Mouse (Mus musculus): ENCODE data around the gene Nod2. TPM values are rescaled to one million over a fixed set of nuclear protein-coding genes. Genes with fewer than 3 reads are reported as not detected.

The Nod2 gene
- polyA plus RNA-seq, 2 experiments from 2014 or later, result 0.83 to 2.4 TPM

DNA sequence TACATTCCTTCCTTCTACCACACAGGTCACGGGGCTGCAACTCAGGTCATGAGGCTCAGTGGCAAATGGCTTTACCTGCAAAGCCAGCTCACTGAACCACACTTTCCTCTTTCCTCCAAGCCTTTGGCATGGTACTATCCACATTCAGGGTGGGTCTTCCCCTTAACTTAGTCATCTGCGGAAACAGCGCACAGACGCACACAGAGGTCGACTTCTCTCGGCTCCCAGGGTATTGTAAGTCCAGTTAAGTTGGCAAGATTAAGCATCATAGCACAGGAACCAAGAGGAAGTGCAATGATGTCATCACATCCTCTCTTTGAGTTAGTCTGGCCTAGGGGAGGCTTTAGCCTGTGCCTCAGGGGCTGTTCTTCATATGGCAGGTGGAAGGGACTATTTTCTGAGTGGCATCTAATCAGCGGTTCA is 13.8 kb upstream of the Nod2 start:
- peak; percentile 50 for ATAC-seq

DNA sequence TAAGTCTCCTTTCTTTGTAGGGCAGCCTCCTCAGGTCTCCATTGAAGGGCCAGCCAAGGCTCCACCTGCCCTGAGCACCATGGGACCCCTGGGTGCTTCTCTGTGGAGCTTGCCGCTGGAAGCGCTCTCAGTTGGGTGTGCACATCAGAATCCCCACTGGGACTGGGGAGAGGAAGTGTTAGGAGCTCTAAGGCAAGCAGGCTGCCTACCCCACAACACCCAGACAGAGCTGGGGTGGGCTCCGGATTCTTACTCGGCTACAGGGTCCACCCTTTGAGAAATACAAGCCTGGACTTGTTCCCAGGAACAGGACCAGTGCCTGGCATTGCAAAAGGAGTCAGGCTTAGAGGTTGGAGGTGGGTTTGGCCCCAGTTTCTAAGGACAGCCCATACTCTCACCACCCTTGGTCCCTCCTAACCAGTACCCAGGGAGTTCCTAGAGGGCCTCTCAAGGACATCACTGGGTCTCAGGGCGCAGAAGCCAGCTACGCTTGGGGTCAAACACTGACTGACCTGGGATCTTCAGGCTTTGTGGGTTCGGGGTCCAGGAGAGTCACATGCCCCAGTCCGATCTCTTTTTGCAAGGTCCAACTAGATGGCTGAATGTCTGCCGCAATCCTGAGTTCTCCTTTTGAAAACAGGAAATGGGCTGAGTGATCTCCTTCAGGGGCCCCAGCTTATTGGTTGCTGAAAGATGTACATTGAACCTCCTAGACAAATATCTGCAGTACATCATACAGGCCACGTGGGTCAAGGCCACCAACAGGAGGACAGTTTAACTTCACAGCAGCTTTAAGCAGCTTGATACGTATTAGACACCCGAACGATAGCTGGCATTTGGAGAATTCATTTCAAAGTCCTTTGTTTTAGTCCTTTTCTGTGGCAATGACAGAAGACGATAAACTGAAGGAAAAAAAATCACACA is 11.4 kb upstream of the Nod2 start, which contains the start of gene Snx20:
Gene Snx20 (minus strand): TSS at position 655 of the 924 bp plus-strand sequence.
- ATAC-seq, result peak; percentile 92

GRCm38 (mm10) chr8:88637092-88638000 is 9.8 kb upstream of the Nod2 start:
- no peak for ATAC-seq

DNA sequence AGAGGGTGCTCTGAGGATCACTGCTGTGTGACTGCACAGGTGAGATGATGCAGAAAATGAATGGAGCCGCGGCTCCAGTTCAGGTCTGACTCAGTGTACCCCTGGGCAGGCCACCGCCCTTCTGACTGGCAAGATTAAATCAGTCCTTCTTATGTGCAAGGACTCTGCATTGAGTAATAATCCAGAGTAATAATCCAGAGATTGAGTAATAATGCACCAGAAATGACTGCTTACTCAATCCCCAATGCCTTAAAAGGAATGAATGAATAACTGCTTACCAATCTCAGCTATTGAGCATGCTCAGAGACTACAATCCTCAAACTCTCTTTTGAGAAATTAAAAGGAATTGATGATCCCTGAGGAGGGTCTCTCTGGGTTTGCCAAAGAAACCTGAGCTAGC is 8.2 kb upstream of the Nod2 start:
- no peak for ATAC-seq

GRCm38 (mm10) chr8:88642734-88643564 is 4.2 kb upstream of the Nod2 start:
- no peak for ATAC-seq

GRCm38 (mm10) chr8:88648322-88648721 is 1.2 kb downstream of the Nod2 start:
- no peak for ATAC-seq

DNA sequence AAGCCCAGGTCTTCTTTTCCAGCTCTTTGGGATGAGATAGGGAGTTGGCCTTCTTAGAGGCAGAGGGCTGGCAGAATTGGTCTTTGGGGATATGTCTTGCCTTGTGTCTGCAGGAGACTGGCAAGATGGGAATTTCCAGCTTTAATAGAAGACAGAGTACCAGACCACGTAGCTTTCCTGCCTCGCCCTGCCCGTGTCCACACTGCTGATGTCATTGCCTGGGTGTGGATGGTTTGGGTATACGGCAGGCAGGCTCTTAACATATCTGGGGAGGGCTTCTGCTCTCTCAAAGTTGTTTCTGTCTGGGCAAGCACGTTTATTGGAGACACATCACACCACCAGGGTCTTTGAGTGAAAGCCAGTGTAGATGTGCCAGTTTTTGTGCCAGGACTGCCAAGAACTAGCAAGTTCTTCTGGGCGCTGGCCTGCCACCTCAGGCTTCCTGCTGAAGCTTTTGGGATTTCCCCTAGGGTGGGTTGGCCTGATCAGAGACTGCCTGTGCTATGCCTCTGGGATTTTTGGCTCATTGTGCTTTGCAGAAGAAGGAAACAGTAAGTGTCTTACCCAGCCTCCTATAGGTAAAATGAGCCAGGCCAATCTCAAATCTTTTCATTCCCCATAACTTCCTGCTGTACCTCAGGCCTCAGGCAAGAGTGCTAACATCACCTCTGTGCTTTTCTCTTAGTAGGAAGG is 3.0 kb downstream of the Nod2 start:
- ATAC-seq, result peak; percentile 58

- ATAC-seq, result peak; percentile 70
Observed at GRCm38 (mm10) chr8:88651122-88651521, 4.0 kb downstream of the Nod2 start.

- ATAC-seq, result no peak
Observed at GRCm38 (mm10) chr8:88655334-88655733, 8.2 kb downstream of the Nod2 start.

DNA sequence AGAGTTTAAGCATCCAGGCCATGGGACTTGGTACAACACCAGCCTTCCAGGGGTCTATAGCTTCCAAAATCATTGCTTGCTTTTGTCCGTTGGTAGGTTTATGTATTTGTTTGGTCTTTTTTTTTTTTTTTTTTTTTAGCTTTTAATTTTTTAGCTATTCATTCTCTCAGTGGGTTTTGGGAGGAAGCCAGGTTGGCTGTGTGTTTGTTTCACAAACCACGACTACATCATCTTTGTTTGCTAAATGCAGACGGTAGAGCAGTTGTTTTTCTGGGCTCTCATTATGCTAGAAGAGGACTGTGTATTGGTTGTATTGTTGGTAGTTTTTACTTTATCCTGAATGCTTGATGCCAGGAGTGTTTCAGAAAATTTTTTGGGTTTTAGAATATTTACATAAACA is 12.8 kb downstream of the Nod2 start:
- no peak for ATAC-seq

DNA sequence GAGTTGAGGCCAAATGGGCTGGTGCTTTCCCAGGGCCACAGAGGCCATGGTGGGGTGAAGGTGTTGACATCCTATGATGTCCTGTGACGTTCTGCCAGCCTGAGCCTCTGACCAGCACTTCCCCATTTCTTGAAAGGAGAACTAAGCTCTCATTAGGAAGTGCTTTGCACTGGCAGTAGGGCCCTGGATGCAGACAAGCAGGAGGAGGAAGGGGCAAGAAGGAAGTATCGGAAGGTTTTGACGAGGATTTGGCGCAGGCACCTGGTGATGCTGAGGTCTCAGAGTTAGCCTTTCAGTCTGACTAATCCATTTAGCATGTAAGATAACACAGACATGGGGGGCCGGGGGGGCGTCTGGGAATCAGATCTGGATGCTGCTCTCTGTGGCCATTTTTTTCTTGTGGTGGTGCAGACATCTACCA is 15.3 kb downstream of the Nod2 start:
- no peak for ATAC-seq

DNA sequence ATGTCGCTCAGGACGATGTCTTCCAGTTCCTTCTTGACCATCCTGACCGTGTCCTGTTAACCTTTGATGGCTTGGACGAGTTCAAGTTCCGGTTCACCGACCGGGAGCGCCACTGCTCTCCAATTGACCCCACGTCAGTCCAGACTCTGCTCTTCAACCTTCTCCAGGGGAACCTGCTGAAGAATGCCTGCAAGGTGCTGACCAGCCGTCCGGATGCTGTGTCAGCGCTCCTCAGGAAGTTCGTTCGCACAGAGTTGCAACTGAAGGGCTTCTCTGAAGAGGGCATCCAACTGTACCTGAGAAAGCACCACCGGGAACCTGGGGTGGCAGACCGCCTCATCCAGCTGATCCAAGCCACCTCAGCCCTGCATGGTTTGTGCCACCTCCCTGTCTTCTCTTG is 17.0 kb downstream of the Nod2 start:
- no peak for ATAC-seq

- no peak for ATAC-seq
Observed at GRCm38 (mm10) chr8:88664947-88665346, 17.8 kb downstream of the Nod2 start.

DNA sequence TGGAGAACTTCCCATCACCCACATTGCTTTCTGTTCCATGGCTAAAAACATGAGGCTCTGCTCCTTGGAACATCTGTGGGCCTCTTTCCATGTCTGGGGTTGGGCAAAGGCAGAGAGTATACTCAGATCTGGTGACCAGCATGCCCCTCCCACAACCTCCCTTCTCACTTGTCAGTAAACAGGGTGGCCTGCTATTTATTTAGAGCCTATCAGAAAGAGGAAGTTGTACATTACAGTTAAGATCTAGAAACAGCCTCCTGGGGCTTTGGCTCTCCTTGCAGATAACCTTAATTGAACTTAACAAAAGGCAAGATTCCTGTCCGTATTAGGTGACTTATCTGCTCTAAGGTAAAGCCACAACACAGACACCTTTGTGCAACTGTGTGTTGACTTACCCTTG is 19.3 kb downstream of the Nod2 start:
- peak; percentile 25 for ATAC-seq

- peak; percentile 92 for ATAC-seq
Observed at GRCm38 (mm10) chr8:88668400-88669086, 21.4 kb downstream of the Nod2 start.

- no peak for ATAC-seq
Observed at GRCm38 (mm10) chr8:88670782-88671181, 23.7 kb downstream of the Nod2 start.

DNA sequence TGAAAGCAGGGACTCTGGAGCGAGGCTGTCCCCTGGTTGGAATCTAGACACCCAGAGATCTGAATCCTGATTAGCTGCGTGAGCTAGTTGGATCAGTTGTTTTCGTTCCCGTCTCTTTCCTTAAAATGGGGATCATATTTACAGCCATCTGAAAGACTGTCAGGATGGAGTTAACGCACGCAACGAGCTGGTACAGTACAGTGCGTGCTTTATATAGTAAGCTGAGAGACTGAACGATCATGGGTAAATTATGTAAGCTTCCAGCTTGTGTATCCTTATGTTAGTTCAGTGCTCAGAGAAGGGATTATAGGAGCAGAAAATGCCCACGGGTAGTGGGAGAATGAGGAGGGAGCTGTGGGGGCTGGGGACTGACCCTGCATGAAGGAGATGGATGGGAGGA is 24.5 kb downstream of the Nod2 start:
- no peak for ATAC-seq

GRCm38 (mm10) chr8:88673859-88674258 is 26.7 kb downstream of the Nod2 start:
- ATAC-seq, result no peak

GRCm38 (mm10) chr8:88675372-88676165 is 28.5 kb downstream of the Nod2 start:
- ATAC-seq, result no peak

DNA sequence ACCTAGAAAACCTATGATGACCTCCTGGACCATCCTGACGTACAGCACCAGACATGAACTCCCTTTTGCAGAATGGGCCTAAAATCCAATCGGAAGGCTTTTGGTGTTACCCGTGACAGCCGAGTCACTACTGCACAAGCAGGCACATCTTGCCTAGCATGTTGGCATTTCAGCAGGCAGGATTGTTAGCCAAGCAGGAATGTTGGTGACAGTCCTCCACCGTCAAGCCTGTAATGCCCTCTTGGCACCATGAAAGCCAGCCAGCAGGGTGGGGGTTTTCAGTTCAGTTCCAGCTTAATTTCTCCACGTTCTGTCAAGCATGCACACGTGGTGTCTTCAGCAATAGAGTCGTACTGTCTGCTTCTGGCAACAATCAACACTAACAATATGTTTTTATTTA is 30.0 kb downstream of the Nod2 start:
- no peak for ATAC-seq

All from CD4-positive, CD25-positive, alpha-beta regulatory T cell, adult 4 months (primary cell).